Mouse (Mus musculus) MEL (cell line): ENCODE results near the gene Hcn3.
A peak's percentile ranks its signal among the peaks of the same experiment; 100 is the strongest.

Source experiments
- CTCF ChIP-seq, 3 experiments: IDR thresholded peaks in 2 of 3; conservative IDR thresholded peaks in 1 of 3; 2 replicates each; pipeline ENCODE4 v1.5.1; 2011 to 2012; ENCODE audit warnings: low read length in 3 of 3, low read depth in 2 of 3, mild to moderate bottlenecking in 2 of 3, improper control_type of control experiment in 1 of 3, inconsistent platforms in 1 of 3, mixed read lengths in 1 of 3, moderate library complexity in 1 of 3; ENCODE audit not compliant: control insufficient read depth in 1 of 3, insufficient read depth in 1 of 3, poor library complexity in 1 of 3, severe bottlenecking in 1 of 3
- ELF1 ChIP-seq: IDR thresholded peaks from 2 replicates; pipeline ENCODE4 v1.6.1; 2014; ENCODE audit warnings: low read depth, mild to moderate bottlenecking, inconsistent platforms, low read length, improper control_type of control experiment, moderate library complexity
- NELFE ChIP-seq: IDR thresholded peaks from 2 replicates; pipeline ENCODE4 v1.6.1; 2011; ENCODE audit warnings: low read depth, low read length, improper control_type of control experiment
- POLR2A ChIP-seq, 2 experiments: IDR thresholded peaks; 2 replicates each; pipeline ENCODE4 v1.6.1; 2011 to 2012; ENCODE audit warnings: low read length in 2 of 2, mild to moderate bottlenecking in 2 of 2, control low read depth in 1 of 2, improper control_type of control experiment in 1 of 2, low read depth in 1 of 2, moderate library complexity in 1 of 2; ENCODE audit not compliant: control insufficient read depth in 1 of 2, insufficient read depth in 1 of 2, poor library complexity in 1 of 2
- ZC3H11A ChIP-seq: IDR thresholded peaks from 2 replicates; pipeline ENCODE4 v1.6.1; 2012; ENCODE audit warnings: low read depth, mild to moderate bottlenecking, inconsistent platforms, low read length, improper control_type of control experiment

DNA sequence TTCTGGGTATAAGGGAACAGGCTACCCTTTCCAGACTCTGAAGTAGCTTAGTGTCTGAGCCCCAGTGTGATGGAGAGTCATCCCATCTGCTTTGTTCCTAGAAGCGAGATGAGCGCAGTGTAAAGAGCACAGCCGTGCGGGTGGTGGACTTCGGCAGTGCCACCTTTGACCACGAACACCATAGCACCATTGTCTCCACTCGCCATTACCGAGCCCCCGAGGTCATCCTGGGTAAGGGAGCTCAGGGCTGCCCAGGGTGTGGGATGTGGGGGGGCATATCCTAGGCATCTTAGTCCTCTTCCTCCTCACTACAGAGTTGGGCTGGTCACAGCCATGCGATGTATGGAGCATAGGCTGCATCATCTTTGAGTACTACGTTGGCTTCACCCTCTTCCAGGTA is 14.8 kb upstream of the Hcn3 start:
- TF ChIP-seq NELFE, result 0 out of 2 replicates have a peak, but pooled peaks have one; percentile 8
- no peak for TF ChIP-seq POLR2A (IDR thresholded peaks at IDR 0.05; ENCODE audit: control insufficient read depth in 1 of 2, insufficient read depth in 1 of 2, low read depth in 1 of 2, low read length in 2 of 2, poor library complexity in 1 of 2)
- TF ChIP-seq CTCF (IDR thresholded peaks at IDR 0.05 in 2 of 3, conservative IDR thresholded peaks at IDR 0.05 in 1 of 3; ENCODE audit: control insufficient read depth in 1 of 3, insufficient read depth in 1 of 3, low read depth in 2 of 3, low read length in 3 of 3, poor library complexity in 1 of 3, severe bottlenecking in 1 of 3), result no peak
- TF ChIP-seq ELF1, result no peak
- TF ChIP-seq ZC3H11A, result no peak
